Comparison of ENCODE assay signal across 8 mouse cellular contexts in genomic region chr16:42874456-42874855, GRCm38 (mm10). TPM values are rescaled to one million over a fixed set of nuclear protein-coding genes. Genes with fewer than 3 reads are reported as not detected.
DNase-seq lines count a peak whose midpoint lies in the region; TF ChIP-seq lines count a peak whose summit lies in the region.

No protein-coding gene starts in this region.

- H3K36me3 ChIP-seq in spleen, adult 2 months (ENCODE audit: control insufficient read depth, insufficient read depth, low read length) = no peaks in the 10 kb centered on the region

- WGBS in spleen, adult 2 months = 10% methylated on average over 5 of the region's 5 CpGs
- WGBS in lung, adult 2 months = 1% methylated on average over 5 of the region's 5 CpGs

- H3K4me1 ChIP-seq in spleen, adult 2 months (ENCODE audit: control insufficient read depth, insufficient read depth, insufficient read length) = no peaks in the 10 kb centered on the region; the same call in 1 of the 2 replicates
- H3K4me1 ChIP-seq in cortical plate, adult 2 months (ENCODE audit: control insufficient read depth, insufficient read depth, low read length) = peaks cover 1% of the 10 kb centered on the region; the same call in 1 of the 2 replicates
- no peaks in the 10 kb centered on the region for H3K4me1 ChIP-seq in lung, adult 2 months (ENCODE audit: control insufficient read depth, insufficient read depth, low read length)

- DNase-seq in spleen, adult 2 months (ENCODE audit: low read depth in 1 of 2, low spot score in 2 of 2) = no peak
- DNase-seq in spleen, postnatal 4 days (ENCODE audit: low spot score in 2 of 2) = no peak
- DNase-seq in heart, adult 8-10 months (ENCODE audit: low spot score) = peak; percentile 65
- DNase-seq in kidney, adult 8-10 months = peak; percentile 41 to 55
- peak; percentile 28 for DNase-seq in lung, adult 2 months
- peak; percentile 18 for DNase-seq in ovary, postnatal 10 days (ENCODE audit: low spot score)
- DNase-seq in retina, embryonic 14.5 days (ENCODE audit: low spot score) = no peak

- no peak for TF ChIP-seq POLR2A in spleen, adult 2 months (IDR thresholded peaks at IDR 0.05; ENCODE audit: low read depth, low read length)
- TF ChIP-seq POLR2A in cortical plate, adult 2 months (IDR thresholded peaks at IDR 0.05; ENCODE audit: extremely low read depth, insufficient read depth, low read length) = no peak
- no peak for TF ChIP-seq POLR2A in lung, adult 2 months (IDR thresholded peaks at IDR 0.05; ENCODE audit: borderline replicate concordance, extremely low read depth, low read depth, low read length)

- no peak for TF ChIP-seq CTCF in spleen, adult 2 months (IDR thresholded peaks at IDR 0.05; ENCODE audit: extremely low read depth, insufficient read depth, insufficient read length, insufficient replicate concordance)
- no peak for TF ChIP-seq CTCF in cortical plate, adult 2 months (IDR thresholded peaks at IDR 0.05; ENCODE audit: extremely low read depth, insufficient read depth, low read length)
- TF ChIP-seq CTCF in lung, adult 2 months (IDR thresholded peaks at IDR 0.05; ENCODE audit: insufficient read depth, low read length) = no peak

- H3K27ac ChIP-seq in spleen, adult 2 months (ENCODE audit: insufficient read depth, low read length) = peak overlapping the region; percentile 95
- H3K27ac ChIP-seq in cortical plate, adult 2 months (ENCODE audit: insufficient read depth, low read length) = peak overlapping the region; percentile 88

- peak overlapping the region; percentile 93 for H3K4me3 ChIP-seq in spleen, adult 2 months (ENCODE audit: extremely low read depth, insufficient read depth, insufficient read length)
- H3K4me3 ChIP-seq in cortical plate, adult 2 months (ENCODE audit: insufficient read depth, low read length) = peak overlapping the region; percentile 58
- H3K4me3 ChIP-seq in lung, adult 2 months (replicated peaks; ENCODE audit: extremely low read depth, low read depth, low read length) = peak overlapping the region; percentile 75

- H3K27me3 ChIP-seq in spleen, adult 2 months (ENCODE audit: control insufficient read depth, insufficient read depth, low read length) = no peaks in the 10 kb centered on the region

RNA-seq across cellular contexts. Expression of gene Zbtb20, which starts 1.2 kb away (rescaled TPM):
- polyA plus RNA-seq in spleen, adult 2 months (2012; rRNA removed) = 8.6 and 9.8 TPM in 2 replicates
- 13.1 and 15.7 TPM in 2 replicates for polyA plus RNA-seq in cortical plate, adult 2 months (2012; rRNA removed)
- total RNA-seq in heart, adult 8-10 months (2022) = 100 to 1,000 TPM; 199 to 236 (median 206) TPM
- polyA plus RNA-seq in lung, adult 2 months (2012; rRNA removed) = 29.9 and 30.7 TPM in 2 replicates

Comparison
In these comparisons a context has a peak if more than half of its experiments do, and no peak if none do; other contexts are left out.
1. DNase-seq: peak in heart, adult 8-10 months (single experiment), kidney, adult 8-10 months (2 of 2), lung, adult 2 months (single experiment) and ovary, postnatal 10 days (single experiment); none in spleen, adult 2 months (0 of 2), spleen, postnatal 4 days (0 of 2) and retina, embryonic 14.5 days (single experiment).
2. Peak in every context shown above with its lines, with median percentiles within 50 percentile points of each other: H3K4me3 ChIP-seq.